Mouse (Mus musculus) layer of hippocampus, adult 2 months (tissue): ENCODE data around the gene Prpf38b. TPM values are rescaled to one million over a fixed set of nuclear protein-coding genes. Genes with fewer than 3 reads are reported as not detected.

Experiments
- DNase-seq, 2 experiments: peaks; one replicate each; pipeline ENCODE4 v3.0.0; 2022; ENCODE audit warnings: low spot score in 2 of 2
- H3K27ac ChIP-seq: fragments of 200-600 bp; 2 replicates; pipeline ENCODE4 v1.8.1; 2022
- H3K4me3 ChIP-seq: fragments of 200-600 bp; 2 replicates; pipeline ENCODE4 v1.8.1; 2022; ENCODE audit warnings: mild to moderate bottlenecking
- CTCF ChIP-seq: fragments of 200-600 bp; conservative IDR thresholded peaks from 2 replicates; pipeline ENCODE4 v1.8.1; 2022; ENCODE audit warnings: antibody characterized with exemption, mild to moderate bottlenecking, moderate library complexity
- total RNA-seq, 2 experiments: library from RNA; stranded (reverse); gene quantifications; 2 replicates each; pipeline ENCODE4 v1.2.3; 2021

Gene Prpf38b
- total RNA-seq, 2 experiments from 2014 or later: 51.9 to 53.1 TPM

- no peak for TF ChIP-seq CTCF
- no peak overlapping the region for H3K4me3 ChIP-seq
- DNase-seq: no peak
- H3K27ac ChIP-seq: no peak overlapping the region
Measured at GRCm38 (mm10) chr3:108920442-108921070, 9.0 kb upstream of the Prpf38b start.

DNA sequence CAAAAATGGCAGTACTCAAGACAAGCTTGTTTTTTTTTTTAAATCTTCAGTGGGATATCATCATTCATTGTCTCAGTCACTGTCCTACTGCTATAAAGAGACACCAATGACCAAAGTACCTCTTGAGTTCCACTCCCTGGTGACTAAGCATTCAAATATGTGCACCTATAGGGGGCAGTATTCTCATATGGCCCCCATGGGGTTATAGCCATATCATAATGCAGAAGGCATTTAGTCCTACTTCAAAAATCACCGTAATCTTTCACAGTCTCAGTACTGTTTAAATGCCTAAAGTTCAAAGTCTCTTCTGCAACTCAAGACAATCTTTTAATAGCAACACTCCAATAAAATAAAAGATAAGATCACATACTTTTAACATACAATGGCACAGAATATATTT lies 7.3 kb upstream of the Prpf38b start:
- H3K4me3 ChIP-seq: no peak overlapping the region
- DNase-seq: no peak
- peak; percentile 47 for TF ChIP-seq CTCF
- H3K27ac ChIP-seq: no peak overlapping the region

GRCm38 (mm10) chr3:108917986-108918385 lies 6.5 kb upstream of the Prpf38b start:
- TF ChIP-seq CTCF: no peak
- Histone ChIP-seq H3K4me3 (no peak overlapping the region), H3K27ac (no peak overlapping the region)
- no peak for DNase-seq

GRCm38 (mm10) chr3:108916857-108917256 lies 5.3 kb upstream of the Prpf38b start:
- TF ChIP-seq CTCF: no peak
- Histone ChIP-seq H3K27ac (no peak overlapping the region), H3K4me3 (no peak overlapping the region)
- DNase-seq: no peak

DNA sequence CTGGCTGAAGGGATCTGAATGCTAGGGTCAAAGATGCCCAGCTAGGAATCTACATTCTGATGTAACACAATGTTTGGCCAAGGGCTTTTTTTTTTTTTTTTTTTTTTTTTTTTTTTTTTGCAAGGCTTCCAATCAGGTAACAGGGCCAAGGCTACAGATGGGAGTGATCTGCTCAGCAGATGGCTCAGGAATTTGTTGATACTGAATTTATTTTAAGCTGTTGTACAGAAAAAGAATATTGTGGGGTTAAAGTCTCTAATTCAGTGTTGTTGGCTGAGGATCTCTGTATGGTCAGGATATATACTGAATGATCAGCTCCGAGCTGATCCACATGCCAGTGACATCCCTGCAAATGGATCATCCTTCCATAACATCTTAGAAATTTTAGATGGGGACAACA lies 4.5 kb upstream of the Prpf38b start:
- DNase-seq: peak; percentile 48 to 63
- Histone ChIP-seq H3K4me3 (no peak overlapping the region), H3K27ac (peak overlapping the region; percentile 72; the same call in 1 of the 2 replicates)
- no peak for TF ChIP-seq CTCF

GRCm38 (mm10) chr3:108911081-108911547 lies 413 bp downstream of the Prpf38b start:
- H3K27ac ChIP-seq: peak overlapping the region; percentile 90
- TF ChIP-seq CTCF: peak; percentile 62
- peak; percentile 36 to 39 for DNase-seq
- H3K4me3 ChIP-seq: peak overlapping the region; percentile 94

DNA sequence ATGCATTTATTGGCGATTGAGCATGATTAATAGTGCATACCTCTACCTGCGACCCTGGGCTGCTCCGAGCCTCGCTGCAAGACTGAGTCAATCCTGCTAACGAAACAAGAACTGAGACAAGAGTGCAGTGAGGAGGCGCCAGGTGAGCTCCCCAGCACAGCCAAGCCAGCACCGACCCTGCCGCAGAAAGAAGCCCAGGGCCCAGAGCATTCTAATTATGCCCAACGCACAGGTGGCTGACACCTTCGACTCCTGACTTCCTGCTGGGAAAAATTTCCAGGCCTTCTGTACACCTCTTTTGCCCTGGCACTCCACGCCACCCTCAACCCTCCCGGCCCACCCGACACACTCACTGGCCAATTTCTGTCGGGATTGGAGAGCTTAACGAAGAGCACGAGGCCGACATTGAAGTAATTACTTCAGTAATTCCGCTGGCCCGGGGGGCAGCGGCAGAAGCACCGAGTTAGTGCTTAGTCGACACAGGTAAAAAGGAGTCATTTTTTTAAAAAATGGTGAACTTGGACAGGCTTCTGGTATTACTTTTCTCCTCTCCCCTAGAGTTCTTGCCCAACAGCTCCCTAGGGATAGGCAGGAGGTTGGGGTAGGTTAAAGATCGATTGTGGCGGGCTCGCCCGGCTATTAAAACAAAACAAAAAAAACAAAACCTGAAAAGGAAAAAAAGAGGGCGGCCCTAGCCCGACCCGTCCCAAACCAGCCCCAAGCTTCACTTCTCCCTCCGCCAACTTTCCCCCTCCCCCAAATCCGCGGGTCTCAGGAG lies 1.0 kb downstream of the Prpf38b start:
- DNase-seq: no peak
- TF ChIP-seq CTCF: no peak
- peak overlapping the region; percentile 90 for H3K27ac ChIP-seq
- H3K4me3 ChIP-seq: peak overlapping the region; percentile 94

- Histone ChIP-seq H3K27ac (no peak overlapping the region), H3K4me3 (no peak overlapping the region)
- DNase-seq: no peak
- TF ChIP-seq CTCF: no peak
Measured at GRCm38 (mm10) chr3:108902934-108903333, 8.6 kb downstream of the Prpf38b start.

GRCm38 (mm10) chr3:108902038-108902437 lies 9.5 kb downstream of the Prpf38b start:
- no peak overlapping the region for H3K4me3 ChIP-seq
- TF ChIP-seq CTCF: peak; percentile 75
- no peak for DNase-seq
- H3K27ac ChIP-seq: no peak overlapping the region

- DNase-seq: no peak
- TF ChIP-seq CTCF: no peak
- H3K27ac ChIP-seq: no peak overlapping the region
- H3K4me3 ChIP-seq: no peak overlapping the region
Measured at GRCm38 (mm10) chr3:108900681-108901080, 10.8 kb downstream of the Prpf38b start.

- TF ChIP-seq CTCF: no peak
Measured at GRCm38 (mm10) chr3:108900147-108900546, 11.4 kb downstream of the Prpf38b start.

DNA sequence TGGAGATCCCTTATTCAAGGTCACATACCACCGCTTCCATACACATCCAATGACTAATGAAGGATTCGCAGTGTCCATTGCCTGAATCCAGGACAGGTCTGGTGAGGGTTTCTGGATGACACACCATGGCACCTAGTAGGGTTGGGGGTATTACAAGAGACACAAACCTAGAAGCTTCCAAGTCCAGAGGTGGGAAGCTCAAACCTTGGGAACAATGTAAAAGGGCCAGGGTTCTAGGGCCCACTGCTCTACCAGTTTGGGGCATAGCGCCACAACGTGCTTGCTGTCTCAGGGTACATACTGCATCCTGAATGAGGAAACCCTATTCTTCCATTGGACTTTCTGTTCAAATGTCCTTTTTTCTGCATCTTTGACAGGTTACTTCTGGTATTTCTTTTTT lies 12.9 kb downstream of the Prpf38b start:
- H3K27ac ChIP-seq: no peak overlapping the region
- H3K4me3 ChIP-seq: no peak overlapping the region
- no peak for DNase-seq
- TF ChIP-seq CTCF: no peak

More at GRCm38 (mm10) chr3:108900147-108900546, 11.4 kb downstream of the Prpf38b start:
- DNase-seq: no peak
- Histone ChIP-seq H3K27ac (no peak overlapping the region), H3K4me3 (no peak overlapping the region)

GRCm38 (mm10) chr3:108892914-108893313 lies 18.6 kb downstream of the Prpf38b start:
- Histone ChIP-seq H3K27ac (no peak overlapping the region), H3K4me3 (no peak overlapping the region)
- DNase-seq: no peak
- no peak for TF ChIP-seq CTCF

GRCm38 (mm10) chr3:108892080-108892479 lies 19.4 kb downstream of the Prpf38b start:
- DNase-seq: no peak
- TF ChIP-seq CTCF: no peak

More at GRCm38 (mm10) chr3:108892080-108892479, 19.4 kb downstream of the Prpf38b start:
- H3K27ac ChIP-seq: no peak overlapping the region
- H3K4me3 ChIP-seq: no peak overlapping the region
